Mouse (Mus musculus): Measurements from ENCODE around the gene Olfr620.

Olfr620 gene

DNA sequence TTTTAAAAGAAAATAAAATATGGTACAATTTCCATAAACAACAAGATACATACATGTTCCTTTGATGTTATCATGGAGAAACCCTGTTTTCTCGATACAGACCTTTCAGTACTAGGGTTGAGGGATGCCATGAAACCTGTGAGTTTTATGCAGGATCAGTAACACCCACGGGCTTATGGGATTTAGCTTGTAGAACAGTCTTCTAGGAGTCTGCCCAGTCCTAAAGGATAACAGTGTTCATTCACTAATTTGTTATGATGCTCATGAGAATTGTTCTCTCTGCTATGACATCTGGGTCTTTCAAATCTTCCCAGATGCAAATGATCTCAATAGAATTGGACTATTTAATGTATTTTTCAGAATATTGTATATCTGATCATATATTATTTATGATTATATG lies at the start of gene Olfr620:
TSS of gene Olfr620 (minus strand) at position 101 of the 400 bp plus-strand sequence.
- DNase-seq, result no peak

DNA sequence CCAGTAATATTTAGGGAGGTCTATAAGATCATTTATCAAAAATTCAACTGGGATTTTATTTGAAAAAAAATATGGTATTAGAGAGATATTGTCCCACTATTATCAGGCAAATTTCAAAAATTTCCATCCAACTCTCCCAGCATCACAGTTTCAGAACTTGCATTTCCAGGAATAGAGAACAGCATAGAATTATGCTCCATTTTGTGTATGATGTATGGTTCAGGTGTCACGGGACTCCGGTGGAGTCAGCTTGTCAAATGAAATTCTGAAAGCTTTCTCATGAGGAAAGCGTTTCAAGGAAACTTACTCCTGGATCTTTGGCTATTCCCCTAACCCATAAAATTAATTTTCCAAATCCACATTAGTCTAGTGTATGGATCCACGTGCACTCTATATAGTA lies 31.7 kb upstream of the Olfr620 start:
- DNase-seq, result no peak

DNA sequence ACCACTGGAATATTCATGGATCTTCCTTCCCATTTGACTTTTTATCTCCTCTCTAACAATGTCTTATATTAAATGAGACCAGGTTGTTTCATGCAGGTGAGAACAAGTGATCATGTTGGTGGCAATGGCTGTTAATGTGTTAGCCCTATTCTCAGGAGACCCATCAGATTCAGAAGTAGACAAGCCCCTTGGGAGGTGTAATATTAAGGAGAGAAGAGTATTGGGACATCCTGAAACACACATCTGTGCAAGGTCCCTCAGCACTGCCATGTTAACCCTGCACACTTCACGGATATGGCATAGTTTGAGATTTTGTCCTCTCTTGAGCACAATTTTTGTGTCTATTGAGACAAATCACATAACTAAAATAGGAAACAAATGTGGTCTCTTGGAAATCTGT lies 30.3 kb upstream of the Olfr620 start, which contains the start of gene Olfr622:
TSS of gene Olfr622 (minus strand) at position 101 of the 400 bp plus-strand sequence.
- no peak for DNase-seq

DNA sequence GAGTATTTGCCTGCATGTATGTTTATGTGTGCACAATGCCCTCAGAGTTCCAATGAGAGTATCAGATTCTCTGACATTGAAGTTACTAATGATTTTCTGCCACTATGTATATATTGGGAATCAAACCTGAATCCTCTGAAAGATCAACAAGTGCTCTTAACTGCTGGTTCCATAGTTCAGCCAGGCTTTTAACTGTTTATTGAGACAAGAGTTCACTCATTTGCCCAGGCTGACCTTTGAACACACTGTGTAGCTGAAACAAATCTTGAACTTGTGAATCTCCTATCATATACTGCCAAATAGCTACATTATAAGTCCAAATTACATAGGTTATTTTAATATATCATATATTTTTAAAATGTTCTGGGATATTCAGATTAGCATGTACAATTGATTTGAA lies 24.5 kb upstream of the Olfr620 start:
- no peak for DNase-seq

DNA sequence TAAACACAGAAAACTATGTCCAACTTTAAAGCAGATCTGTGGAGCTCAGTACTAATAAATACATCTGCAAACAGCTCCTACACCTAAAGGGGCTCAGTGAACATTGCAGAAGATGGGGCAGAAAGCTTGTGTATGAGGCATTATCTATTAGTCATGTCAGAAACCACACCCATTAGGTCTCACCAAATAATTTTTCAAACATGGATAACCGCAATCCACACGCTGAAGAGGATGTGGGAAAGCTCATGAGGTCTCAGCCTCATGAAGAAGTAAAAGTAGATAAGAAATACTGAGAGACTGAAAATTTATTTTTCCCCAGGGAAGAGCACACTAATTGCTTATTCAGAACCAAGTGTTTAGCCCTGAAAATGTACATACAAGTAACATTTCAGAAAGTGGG lies 4.9 kb downstream of the Olfr620 start:
- no peak for DNase-seq

DNA sequence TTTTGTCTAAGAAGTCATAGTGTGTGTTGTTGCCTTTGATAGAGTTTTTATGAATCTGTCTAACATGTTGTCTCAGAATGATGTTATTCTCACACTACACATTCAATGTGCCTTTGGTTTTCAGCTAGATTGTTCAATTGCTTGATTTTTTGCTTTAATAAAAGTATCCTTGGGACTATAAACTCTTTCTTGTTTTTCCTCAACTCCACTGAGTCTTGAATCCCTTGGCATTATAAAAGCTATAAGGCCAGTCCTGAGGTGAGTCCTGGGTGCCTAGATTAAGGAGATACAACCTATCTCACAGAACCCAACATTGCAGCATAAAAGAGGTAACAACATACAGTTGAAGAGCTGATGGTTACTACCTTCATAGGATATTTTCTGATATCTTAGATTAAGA lies 12.1 kb downstream of the Olfr620 start, which contains the start of gene Olfr619:
TSS of gene Olfr619 (plus strand) at position 301 of the 400 bp plus-strand sequence.
- DNase-seq, result no peak

DNA sequence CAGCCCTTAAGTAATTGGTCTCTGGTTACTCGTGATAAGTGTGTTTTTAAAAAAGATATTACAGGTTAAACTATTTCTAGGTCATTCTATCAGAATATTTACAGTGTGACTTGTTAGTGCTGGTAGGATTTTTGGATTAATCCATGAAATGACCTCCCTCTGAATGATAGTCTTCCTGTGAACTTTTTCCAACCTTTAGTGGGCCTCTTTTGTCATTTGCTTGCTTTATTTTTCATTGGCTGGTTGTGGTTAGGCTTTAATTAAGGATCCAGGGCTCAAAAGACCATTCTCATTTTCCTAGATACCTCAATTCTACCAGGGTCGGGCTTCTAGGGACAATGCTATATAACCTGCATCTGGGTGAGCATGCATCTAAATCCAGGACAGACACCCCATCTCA lies 22.5 kb downstream of the Olfr620 start, which contains the start of gene Olfr618:
TSS of gene Olfr618 (plus strand) at position 301 of the 400 bp plus-strand sequence.
- no peak for DNase-seq

DNA sequence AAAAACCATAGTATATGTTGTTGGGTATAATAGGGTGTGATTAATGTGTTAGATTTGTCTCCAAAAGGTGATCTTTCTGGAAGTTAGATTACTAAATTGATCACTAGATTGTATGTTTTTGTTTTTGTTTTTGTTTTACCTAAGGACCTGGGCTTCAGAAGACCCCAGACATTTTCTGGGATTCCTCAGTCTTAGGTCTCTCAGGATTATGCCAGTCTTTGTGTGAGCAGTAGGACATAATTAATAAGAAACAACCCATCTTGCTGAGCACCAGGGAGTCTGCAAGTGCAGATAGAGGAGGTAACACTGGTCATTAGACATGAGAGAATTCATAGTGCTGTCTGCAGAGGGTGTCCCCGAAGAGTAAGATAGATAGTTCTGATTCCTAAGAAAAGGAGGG lies 39.6 kb downstream of the Olfr620 start, which contains the start of gene Olfr617:
TSS of gene Olfr617 (plus strand) at position 301 of the 400 bp plus-strand sequence.
- DNase-seq, result no peak

DNA sequence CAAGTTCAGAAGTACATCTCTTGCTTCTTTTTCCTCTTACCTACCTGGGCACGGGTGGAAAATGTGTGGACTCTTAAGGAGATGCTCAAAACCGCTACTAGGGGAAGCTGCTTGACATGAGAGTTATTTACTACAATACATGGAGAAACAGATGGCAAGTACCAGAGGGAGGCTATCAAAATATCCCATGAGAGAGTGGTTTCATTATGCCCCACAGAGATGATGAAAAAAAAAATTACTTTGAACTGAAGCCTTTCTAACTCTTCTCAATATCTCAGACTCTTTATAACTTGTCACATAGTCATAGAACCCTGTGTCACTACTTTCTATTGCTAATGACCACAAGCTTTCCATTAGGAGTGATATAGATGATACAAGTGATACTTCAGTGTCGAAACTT lies 43.3 kb downstream of the Olfr620 start, which contains the start of gene Olfr616:
TSS of gene Olfr616 (minus strand) at position 101 of the 400 bp plus-strand sequence.
- DNase-seq, result no peak

DNA sequence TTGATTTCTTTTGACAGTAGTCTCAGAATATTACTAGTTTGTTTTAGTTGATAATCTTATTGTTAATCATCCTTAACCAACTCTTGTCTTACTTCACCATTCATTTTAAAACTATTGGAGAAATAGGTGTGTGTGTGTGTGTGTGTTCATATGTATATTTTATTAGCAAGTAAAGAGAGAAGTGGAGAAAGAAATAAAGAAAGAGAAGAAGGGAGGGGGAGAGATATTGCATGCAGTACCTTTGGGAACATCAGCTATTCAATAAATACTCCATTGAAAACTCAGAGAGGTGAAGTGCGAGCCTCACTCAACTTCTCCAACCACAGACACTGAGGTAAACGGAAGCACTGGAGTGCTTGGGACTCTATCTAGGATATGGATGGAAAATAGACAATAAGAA lies 56.6 kb downstream of the Olfr620 start, which contains the start of gene Olfr615:
TSS of gene Olfr615 (plus strand) at position 301 of the 400 bp plus-strand sequence.
- no peak for DNase-seq
